Mouse (Mus musculus) hindbrain, embryonic 16.5 days (tissue): ENCODE measurements around the gene Fads3. TPM values are rescaled to one million over a fixed set of nuclear protein-coding genes. Genes with fewer than 3 reads are reported as not detected.

ENCODE experiments used
- ATAC-seq: fragments of 200-750 bp; cut with Nextera tagmentation; 2 replicates; pipeline ENCODE4 v1.8.0; 2017; ENCODE audit warnings: moderate TSS enrichment, moderate library complexity
- H3K27ac ChIP-seq: fragments of 300-500 bp; sonication (generic); 2 replicates; pipeline ENCODE4 v1.5.1; 2014; ENCODE audit warnings: low read depth, mild to moderate bottlenecking, control low read depth, low read length, moderate library complexity
- H3K27me3 ChIP-seq: fragments of 300-500 bp; sonication (generic); replicated peaks from 2 replicates; pipeline ENCODE4 v1.6.1; 2014; ENCODE audit warnings: low read length; ENCODE audit not compliant: control insufficient read depth, insufficient read depth
- H3K36me3 ChIP-seq: fragments of 300-500 bp; sonication (generic); 2 replicates; pipeline ENCODE4 v1.6.1; 2014; ENCODE audit warnings: mild to moderate bottlenecking, low read length, moderate library complexity, mixed read lengths; ENCODE audit not compliant: control insufficient read depth, insufficient read depth
- H3K4me1 ChIP-seq: fragments of 300-500 bp; sonication (generic); 2 replicates; pipeline ENCODE4 v1.6.1; 2014; ENCODE audit warnings: low read depth, low read length; ENCODE audit not compliant: control insufficient read depth, insufficient read depth
- H3K4me2 ChIP-seq: fragments of 300-500 bp; sonication (generic); 2 replicates; pipeline ENCODE4 v1.6.1; 2014; ENCODE audit warnings: mild to moderate bottlenecking, low read length, control low read depth, moderate library complexity
- H3K4me3 ChIP-seq: fragments of 300-500 bp; sonication (generic); 2 replicates; pipeline ENCODE4 v1.5.1; 2014; ENCODE audit warnings: mild to moderate bottlenecking, low read length, control low read depth, moderate library complexity
- H3K9ac ChIP-seq: fragments of 300-500 bp; sonication (generic); 2 replicates; pipeline ENCODE4 v1.6.1; 2014; ENCODE audit warnings: low read depth, mild to moderate bottlenecking, control low read depth, low read length, moderate library complexity
- H3K9me3 ChIP-seq: fragments of 300-500 bp; sonication (generic); 2 replicates; pipeline ENCODE4 v1.6.1; 2014; ENCODE audit warnings: mild to moderate bottlenecking, low read length, moderate library complexity; ENCODE audit not compliant: control insufficient read depth
- WGBS: fragments of 180-500 bp; shearing (Covaris S2); extraction: QIAGEN DNeasy Blood & Tissue Kit; methylation state at CpG from one replicate; pipeline ENCODE4 v1.1.7; 2014; 5-methylcytosine and 5-hydroxymethylcytosine counted together
- polyA plus RNA-seq: library from polyadenylated mRNA; unstranded; fragments of >200 nt; fragmentation: Nextera tagmentation; extraction: Ambion mirVana; gene quantifications from 2 replicates; pipeline ENCODE4 v1.2.1, GENCODE M21; 2015

Gene Fads3
- polyA plus RNA-seq, 1 experiment from 2014 or later: 42.1 TPM

DNA sequence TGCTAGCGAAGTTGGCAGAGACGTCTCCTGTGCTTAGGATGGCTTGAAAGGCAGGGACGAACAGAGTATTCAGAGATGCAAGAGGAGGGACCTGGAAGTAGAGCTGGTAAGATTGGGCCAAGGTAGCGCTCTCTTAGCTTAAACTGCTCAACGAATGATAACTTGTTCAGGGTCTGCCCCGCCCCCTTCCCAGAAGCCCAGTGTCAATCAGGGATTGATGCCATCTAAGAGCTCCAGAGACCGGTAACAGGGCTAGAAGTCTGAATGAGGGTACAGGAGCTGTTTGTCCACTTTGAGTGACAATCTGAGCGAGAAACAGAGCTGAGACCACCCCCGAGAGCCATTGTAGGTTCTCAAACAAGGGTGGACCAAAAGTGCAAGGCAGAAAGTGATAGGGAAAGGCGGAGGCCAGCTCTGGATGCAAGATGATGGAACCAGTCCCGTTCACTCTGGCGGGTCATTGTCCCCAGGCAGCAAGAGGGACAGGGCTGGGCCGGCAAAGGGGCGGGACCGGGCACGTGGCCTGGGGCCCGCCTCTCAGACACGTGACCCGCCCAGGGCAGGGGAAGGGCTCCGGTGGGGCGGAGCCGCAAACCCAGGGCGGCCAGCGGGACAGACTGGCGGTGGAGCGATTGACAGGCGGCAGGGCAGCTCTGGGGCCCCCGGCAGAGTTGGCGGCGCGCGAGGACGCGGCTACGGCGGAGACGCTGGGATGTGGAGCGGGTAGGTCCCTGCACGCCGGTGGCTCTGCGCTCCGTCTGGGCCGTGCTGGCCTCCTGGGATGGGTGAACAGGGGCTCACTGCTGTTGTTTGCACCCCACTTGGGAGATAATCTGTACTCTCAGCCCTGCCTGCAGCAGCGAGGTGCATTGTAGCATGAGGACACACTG, 23.5 kb upstream of the Fads3 start:
- peak overlapping the region; percentile 98 for H3K4me2 ChIP-seq
- peak overlapping the region; percentile 79 for H3K9ac ChIP-seq
- peak overlapping the region; percentile 70 for H3K4me3 ChIP-seq
- peak; percentile 96 for ATAC-seq
- H3K27me3 ChIP-seq: no peaks in the 10 kb centered on the region
- peaks cover 21% of the 10 kb centered on the region for H3K4me1 ChIP-seq
- H3K36me3 ChIP-seq: no peaks in the 10 kb centered on the region
- peak overlapping the region; percentile 56 for H3K27ac ChIP-seq
- 6% methylated on average over 33 of the region's 44 CpGs for WGBS
- no peaks in the 10 kb centered on the region for H3K9me3 ChIP-seq

DNA sequence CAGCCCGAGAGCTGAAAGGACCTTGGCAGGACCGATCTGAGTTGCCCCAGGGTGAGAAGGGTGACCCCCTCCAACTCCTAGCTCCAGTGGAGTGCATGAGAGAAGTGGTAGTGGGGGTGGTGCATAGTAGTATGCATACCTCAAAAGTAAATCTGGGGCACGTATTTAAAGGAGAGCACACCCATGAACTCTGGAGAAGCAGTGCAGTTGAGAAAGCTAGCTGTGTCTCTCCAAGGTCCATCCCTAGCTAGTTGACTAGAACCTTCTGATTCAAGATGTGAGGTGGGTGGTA, 22.9 kb upstream of the Fads3 start:
- H3K27ac ChIP-seq: peak overlapping the region; percentile 56
- H3K9me3 ChIP-seq: no peaks in the 10 kb centered on the region
- H3K4me2 ChIP-seq: peak overlapping the region; percentile 98
- peaks cover 21% of the 10 kb centered on the region for H3K4me1 ChIP-seq
- no peaks in the 10 kb centered on the region for H3K27me3 ChIP-seq
- peak overlapping the region; percentile 79 for H3K9ac ChIP-seq
- H3K36me3 ChIP-seq: no peaks in the 10 kb centered on the region
- ATAC-seq: peak; percentile 64; the same call in 1 of the 2 replicates
- 0% methylated on average over 3 of the region's 3 CpGs for WGBS
- peak overlapping the region; percentile 70 for H3K4me3 ChIP-seq

DNA sequence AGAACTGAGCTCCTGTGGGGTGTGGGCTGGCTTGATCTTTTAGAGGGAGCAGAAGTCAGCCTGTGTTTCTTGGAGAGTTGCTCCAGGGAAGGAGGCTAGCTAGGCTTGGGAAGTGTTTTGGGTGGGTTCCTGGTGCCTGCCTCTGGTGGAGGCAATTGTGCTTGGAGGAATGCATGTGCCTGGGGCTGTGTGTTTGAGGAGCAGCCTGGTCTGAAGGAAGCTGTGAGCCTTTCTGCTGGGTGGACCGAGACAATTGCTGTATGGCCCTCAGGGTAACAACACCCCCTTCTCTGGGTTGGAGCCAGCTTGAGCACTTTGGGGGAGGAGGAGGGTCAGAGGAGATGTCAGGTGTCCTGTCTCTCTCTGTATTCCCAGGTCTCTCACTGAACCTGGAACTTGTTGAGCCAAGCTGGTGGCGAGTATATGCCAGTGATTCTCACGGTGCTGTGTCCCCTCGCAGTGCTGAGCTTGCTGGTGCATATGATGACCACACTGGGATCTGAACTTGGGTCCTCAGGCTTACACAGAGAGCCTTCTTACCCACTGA, 22.1 kb upstream of the Fads3 start:
- ATAC-seq: no peak
- no peaks in the 10 kb centered on the region for H3K9me3 ChIP-seq
- no peaks in the 10 kb centered on the region for H3K36me3 ChIP-seq
- peak overlapping the region; percentile 98 for H3K4me2 ChIP-seq
- WGBS: 68% methylated on average over 4 of the region's 4 CpGs
- no peak overlapping the region for H3K27ac ChIP-seq
- 0 out of 2 replicates have a peak overlapping the region, but pooled peaks have one; percentile 9 for H3K9ac ChIP-seq
- H3K27me3 ChIP-seq: no peaks in the 10 kb centered on the region
- peak overlapping the region; percentile 70 for H3K4me3 ChIP-seq
- peaks cover 21% of the 10 kb centered on the region for H3K4me1 ChIP-seq

DNA sequence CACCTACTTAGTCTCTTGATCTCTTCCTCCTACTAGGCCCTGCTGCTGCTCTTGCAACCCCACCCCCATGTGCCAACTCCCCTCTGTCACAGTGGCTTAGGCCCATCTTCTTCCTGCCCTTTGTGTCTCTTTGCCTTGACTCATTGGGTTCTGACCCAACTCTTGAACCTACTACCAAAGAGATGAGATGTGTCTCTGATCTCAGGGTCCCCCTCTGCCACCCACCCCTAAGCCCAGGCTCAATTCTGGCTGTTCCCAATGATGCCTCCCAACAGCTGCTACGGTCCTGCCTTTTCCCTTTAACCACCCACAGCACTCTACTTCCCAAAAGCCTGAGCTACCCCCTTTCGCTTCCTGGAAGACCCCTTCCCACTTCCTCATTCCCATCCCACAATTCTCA, 19.4 kb upstream of the Fads3 start:
- Histone ChIP-seq H3K27me3 (no peaks in the 10 kb centered on the region), H3K4me2 (no peak overlapping the region), H3K36me3 (no peaks in the 10 kb centered on the region), H3K27ac (no peak overlapping the region), H3K9ac (no peak overlapping the region), H3K9me3 (no peaks in the 10 kb centered on the region), H3K4me1 (peaks cover 31% of the 10 kb centered on the region), H3K4me3 (no peak overlapping the region)
- 86% methylated on average over 2 of the region's 2 CpGs for WGBS
- ATAC-seq: no peak

DNA sequence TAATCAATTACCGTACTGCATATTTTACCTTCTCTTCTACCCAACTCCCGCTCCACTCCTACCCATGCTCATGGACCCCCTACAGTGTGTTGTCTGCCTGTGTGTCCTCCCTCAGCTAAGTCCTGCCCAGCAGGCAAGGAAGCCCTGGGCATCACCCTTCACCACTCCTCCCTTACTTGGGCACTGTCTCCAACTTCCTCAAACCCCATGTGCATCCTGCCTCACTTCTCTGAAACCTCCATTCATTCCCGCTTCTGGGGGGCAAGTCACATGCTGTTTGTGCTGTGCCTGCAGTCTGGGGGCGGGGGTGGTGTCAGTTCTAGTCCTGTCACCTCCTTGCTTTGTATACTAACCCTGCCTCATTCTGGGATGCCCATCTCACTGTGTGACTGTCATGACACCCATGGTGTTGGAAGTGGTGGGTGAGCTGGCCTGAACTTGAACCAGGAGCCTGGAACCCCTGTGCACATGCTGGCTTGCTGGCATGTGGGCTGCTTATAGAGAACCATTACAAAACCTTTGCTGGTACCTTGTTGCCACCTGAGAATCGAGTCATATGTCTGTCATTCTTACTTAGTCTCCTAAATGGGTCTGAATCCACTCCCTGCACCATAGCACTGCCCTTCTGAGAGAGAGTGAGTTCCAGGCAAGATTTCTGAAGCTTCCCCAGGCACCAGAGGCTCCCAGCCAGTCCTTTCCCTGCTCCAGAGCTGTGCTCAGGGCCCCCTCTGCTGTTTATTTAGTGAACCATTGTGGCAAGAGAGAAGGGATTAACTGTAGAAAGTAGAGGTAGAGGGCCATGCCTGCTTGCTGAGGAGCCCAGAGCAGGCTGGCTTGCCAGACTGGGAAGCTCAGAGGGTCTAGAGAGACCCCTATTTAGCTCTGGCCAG, 18.7 kb upstream of the Fads3 start:
- H3K36me3 ChIP-seq: no peaks in the 10 kb centered on the region
- H3K4me2 ChIP-seq: no peak overlapping the region
- ATAC-seq: no peak

DNA sequence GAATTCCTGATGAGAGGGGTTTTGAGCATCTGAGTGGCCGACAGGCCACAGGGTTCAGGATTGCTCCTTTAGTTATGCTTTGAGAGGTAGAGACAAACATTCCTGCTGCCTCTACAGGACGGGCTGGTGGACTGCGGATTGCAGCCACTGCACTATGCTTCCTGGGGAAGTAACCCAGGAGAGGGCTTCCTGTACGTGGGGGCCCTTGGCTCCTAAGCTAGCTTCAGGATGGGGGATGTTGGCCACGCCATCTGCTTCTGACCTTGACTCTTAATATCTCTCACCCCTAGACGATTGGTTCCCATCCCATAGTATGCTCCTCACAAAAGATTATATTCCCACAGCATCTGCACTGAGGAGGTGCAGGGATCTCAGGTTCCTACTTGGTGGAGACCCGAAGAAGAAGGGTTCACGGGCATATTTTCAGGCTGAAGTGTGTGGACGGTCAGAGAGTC, 18.0 kb upstream of the Fads3 start:
- Histone ChIP-seq H3K4me1 (peaks cover 26% of the 10 kb centered on the region), H3K27me3 (no peaks in the 10 kb centered on the region), H3K9me3 (no peaks in the 10 kb centered on the region), H3K9ac (no peak overlapping the region), H3K4me2 (no peak overlapping the region), H3K4me3 (no peak overlapping the region), H3K36me3 (no peaks in the 10 kb centered on the region), H3K27ac (no peak overlapping the region)
- ATAC-seq: no peak
- 64% methylated on average over 9 of the region's 9 CpGs for WGBS

More for the DNA sequence above, 18.7 kb upstream of the Fads3 start:
- Histone ChIP-seq H3K27ac (no peak overlapping the region), H3K9me3 (no peaks in the 10 kb centered on the region), H3K4me3 (no peak overlapping the region), H3K4me1 (peaks cover 29% of the 10 kb centered on the region), H3K9ac (peak overlapping the region; percentile 13; the same call in 1 of the 2 replicates), H3K27me3 (no peaks in the 10 kb centered on the region)
- 64% methylated on average over 5 of the region's 5 CpGs for whole genome bisulfite sequencing

DNA sequence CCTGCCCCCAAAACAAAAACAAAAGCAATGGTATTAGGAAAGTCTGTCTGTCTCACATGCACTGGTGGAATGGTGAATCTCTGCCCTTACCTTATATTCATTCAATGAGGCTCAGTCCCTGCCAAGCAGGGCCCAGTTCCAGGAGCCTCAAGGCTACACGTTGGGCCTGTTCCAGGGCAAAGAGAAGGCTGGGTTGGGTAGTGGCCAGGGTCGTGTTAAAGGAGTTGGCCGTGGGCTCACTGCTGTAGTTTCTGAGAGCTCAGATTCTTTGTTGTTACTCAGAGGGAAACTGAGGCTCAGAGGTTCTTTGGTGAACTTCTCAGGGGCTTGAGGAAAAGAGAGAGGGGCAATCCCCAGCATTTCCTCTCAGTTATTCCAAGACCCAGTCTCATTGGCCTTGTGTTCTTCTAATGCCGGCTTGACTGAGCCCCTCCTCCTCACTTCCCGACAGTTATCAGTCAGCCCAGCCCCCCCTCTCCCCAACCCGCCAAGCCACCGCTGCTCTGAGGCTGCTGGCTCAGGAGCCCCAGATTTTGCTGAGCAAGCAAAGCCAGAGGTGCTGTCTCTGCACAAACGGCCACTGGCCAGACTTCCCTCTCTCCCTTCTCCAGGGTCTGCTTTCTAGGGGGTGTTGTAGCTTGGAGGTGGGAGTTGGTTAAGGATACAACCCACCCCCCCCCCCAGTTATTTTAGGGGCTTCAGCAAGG, 16.0 kb upstream of the Fads3 start:
- peak; percentile 73 for ATAC-seq
- peak overlapping the region; percentile 12; the same call in 1 of the 2 replicates for H3K4me2 ChIP-seq
- peaks cover 13% of the 10 kb centered on the region for H3K4me1 ChIP-seq
- H3K4me3 ChIP-seq: no peak overlapping the region
- peak overlapping the region; percentile 64; the same call in 1 of the 2 replicates for H3K27ac ChIP-seq
- no peaks in the 10 kb centered on the region for H3K27me3 ChIP-seq
- no peaks in the 10 kb centered on the region for H3K9me3 ChIP-seq
- 17% methylated on average over 8 of the region's 8 CpGs for WGBS
- no peaks in the 10 kb centered on the region for H3K36me3 ChIP-seq
- H3K9ac ChIP-seq: 0 out of 2 replicates have a peak overlapping the region, but pooled peaks have one; percentile 2

DNA sequence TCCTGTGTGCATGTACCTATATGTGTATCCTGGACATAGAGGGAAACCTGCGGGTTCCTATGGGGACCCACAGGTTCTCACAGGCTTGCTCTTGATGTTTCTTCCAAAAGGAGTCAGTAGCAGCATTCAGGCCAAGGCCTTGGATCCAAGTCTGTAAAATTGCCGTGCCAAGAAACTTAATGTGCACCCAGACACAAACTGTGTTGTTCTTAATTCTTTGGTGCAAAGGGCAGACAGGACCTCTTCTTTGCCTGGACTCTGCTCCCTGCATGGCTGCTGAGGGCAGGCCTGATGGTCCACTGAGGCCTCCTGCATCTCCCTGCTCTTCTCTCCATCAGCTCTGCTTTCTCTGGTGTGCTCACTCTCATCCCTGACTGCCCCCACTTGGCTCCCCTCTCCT, 11.6 kb upstream of the Fads3 start:
- H3K27ac ChIP-seq: no peak overlapping the region
- peaks cover 10% of the 10 kb centered on the region for H3K4me1 ChIP-seq
- H3K4me2 ChIP-seq: no peak overlapping the region
- 90% methylated on average over 2 of the region's 2 CpGs for WGBS
- no peak overlapping the region for H3K4me3 ChIP-seq
- H3K27me3 ChIP-seq: no peaks in the 10 kb centered on the region
- H3K36me3 ChIP-seq: no peaks in the 10 kb centered on the region
- no peak for ATAC-seq
- H3K9me3 ChIP-seq: no peaks in the 10 kb centered on the region
- no peak overlapping the region for H3K9ac ChIP-seq
